Mouse (Mus musculus) neural tube, embryonic 14.5 days (tissue): ENCODE results near the gene Lmnb2. TPM values are rescaled to one million over a fixed set of nuclear protein-coding genes. Genes with fewer than 3 reads are reported as not detected.
A peak's percentile ranks its signal among the peaks of the same experiment; 100 is the strongest.

Source experiments
- ATAC-seq: fragments of 200-750 bp; cut with Nextera tagmentation; 2 replicates; pipeline ENCODE4 v1.8.0; 2017; ENCODE audit warnings: low read depth, mild to moderate bottlenecking, moderate TSS enrichment, moderate library complexity
- H3K27ac ChIP-seq: fragments of 300-500 bp; sonication (generic); 2 replicates; pipeline ENCODE4 v1.5.1; 2014; ENCODE audit warnings: low read depth, mild to moderate bottlenecking, control low read depth, low read length, moderate library complexity, mixed read lengths
- H3K27me3 ChIP-seq: fragments of 300-500 bp; sonication (generic); 2 replicates; pipeline ENCODE4 v1.6.1; 2014; ENCODE audit warnings: low read length; ENCODE audit not compliant: control insufficient read depth, insufficient read depth
- H3K36me3 ChIP-seq: fragments of 300-500 bp; sonication (generic); 2 replicates; pipeline ENCODE4 v1.6.1; 2014; ENCODE audit warnings: low read length, mixed read lengths; ENCODE audit not compliant: control insufficient read depth, insufficient read depth
- H3K4me1 ChIP-seq: fragments of 300-500 bp; sonication (generic); 2 replicates; pipeline ENCODE4 v1.6.1; 2014; ENCODE audit warnings: low read length; ENCODE audit not compliant: control insufficient read depth, insufficient read depth
- H3K4me2 ChIP-seq: fragments of 300-500 bp; sonication (generic); 2 replicates; pipeline ENCODE4 v1.6.1; 2014; ENCODE audit warnings: mild to moderate bottlenecking, low read depth, low read length, control low read depth
- H3K4me3 ChIP-seq: fragments of 300-500 bp; sonication (generic); 2 replicates; pipeline ENCODE4 v1.5.1; 2014; ENCODE audit warnings: low read depth, low read length, control low read depth, mixed read lengths
- H3K9ac ChIP-seq: fragments of 300-500 bp; sonication (generic); replicated peaks from 2 replicates; pipeline ENCODE4 v1.6.1; 2014; ENCODE audit warnings: low read depth, mild to moderate bottlenecking, control low read depth, low read length, mixed read lengths
- H3K9me3 ChIP-seq: fragments of 300-500 bp; sonication (generic); 2 replicates; pipeline ENCODE4 v1.6.1; 2016; ENCODE audit warnings: low read length; ENCODE audit not compliant: control insufficient read depth
- WGBS: fragments of 180-500 bp; shearing (Covaris S2); extraction: QIAGEN DNeasy Blood & Tissue Kit; methylation state at CpG from one replicate; pipeline ENCODE4 v1.1.7; 2014; 5-methylcytosine and 5-hydroxymethylcytosine counted together
- polyA plus RNA-seq: library from polyadenylated mRNA; unstranded; fragments of >200 nt; fragmentation: Nextera tagmentation; extraction: Ambion mirVana; gene quantifications from 2 replicates; pipeline ENCODE4 v1.2.1, GENCODE M21; 2014

Lmnb2 gene
- polyA plus RNA-seq, 1 experiment from 2014 or later = 10.8 TPM

DNA sequence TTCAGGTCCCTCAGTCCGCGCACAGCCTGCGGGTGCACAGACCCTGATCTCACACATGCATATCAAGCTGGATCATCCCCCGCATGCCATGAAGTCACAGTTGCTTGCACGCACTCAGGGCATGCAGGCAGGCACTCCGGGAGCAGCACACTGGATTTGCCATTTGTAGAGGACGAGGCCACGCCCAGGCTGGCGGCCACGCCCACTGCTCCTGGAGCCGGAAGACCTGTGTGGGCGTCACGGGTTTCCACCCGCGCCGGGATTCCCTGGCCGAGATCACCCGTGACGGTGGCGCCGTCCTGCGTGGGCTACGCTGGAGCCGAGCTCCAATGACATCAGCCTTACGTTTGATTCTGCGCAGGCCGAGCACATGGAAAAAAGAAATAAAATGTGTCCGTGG, 21.6 kb upstream of the Lmnb2 start:
- Histone ChIP-seq H3K27me3 (peaks cover 14% of the 10 kb centered on the region), H3K36me3 (no peaks in the 10 kb centered on the region), H3K9me3 (no peaks in the 10 kb centered on the region), H3K27ac (peak overlapping the region; percentile 68), H3K4me3 (peak overlapping the region; percentile 26), H3K4me1 (peaks cover 38% of the 10 kb centered on the region; the same call in 1 of the 2 replicates), H3K4me2 (peak overlapping the region; percentile 59), H3K9ac (peak overlapping the region; percentile 46; the same call in 1 of the 2 replicates)
- 2% methylated on average over 28 of the region's 28 CpGs for WGBS
- peak; percentile 50 for ATAC-seq

DNA sequence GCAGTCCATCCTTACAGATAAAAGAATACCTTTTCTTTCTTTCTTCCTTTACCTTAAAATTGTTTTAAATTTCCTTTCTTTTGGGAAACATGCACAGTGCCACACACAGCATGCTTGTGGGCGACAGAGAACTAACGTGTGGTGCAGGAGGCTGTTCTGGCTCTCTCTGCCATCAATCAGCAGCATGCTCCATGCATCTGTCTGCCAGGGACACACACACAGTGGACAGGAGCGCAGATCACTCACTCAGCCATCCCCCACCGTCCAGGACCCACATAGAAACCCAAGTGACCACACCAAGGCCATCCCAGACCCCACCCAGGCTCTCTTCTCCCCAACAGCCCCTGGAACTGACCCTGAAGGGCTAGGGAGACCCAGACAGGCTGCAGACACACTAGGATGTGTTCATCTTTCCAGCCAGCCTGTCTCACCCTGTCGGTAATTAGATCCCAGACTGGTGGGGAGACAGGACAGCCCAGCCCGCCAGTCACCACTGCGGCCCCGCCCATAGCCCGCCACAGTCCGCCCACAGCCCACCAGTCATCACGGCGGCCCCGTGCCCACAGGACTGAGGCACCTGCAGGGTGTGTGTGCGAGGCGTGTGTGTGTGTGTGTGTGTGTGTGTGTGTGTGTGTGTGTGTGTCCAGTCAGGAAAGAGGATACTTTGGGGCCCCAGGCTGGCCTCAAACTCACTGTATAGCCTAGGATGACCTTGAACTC, 20.9 kb upstream of the Lmnb2 start:
- ATAC-seq = peak; percentile 44; the same call in 1 of the 2 replicates
- peaks cover 40% of the 10 kb centered on the region for H3K4me1 ChIP-seq
- WGBS = 8% methylated on average over 10 of the region's 15 CpGs

GRCm38 (mm10) chr10:80937646-80938045, 19.6 kb upstream of the Lmnb2 start:
- Histone ChIP-seq H3K27ac (no peak overlapping the region), H3K9ac (no peak overlapping the region), H3K36me3 (no peaks in the 10 kb centered on the region), H3K4me3 (no peak overlapping the region), H3K4me2 (no peak overlapping the region), H3K27me3 (peaks cover 32% of the 10 kb centered on the region), H3K4me1 (peaks cover 49% of the 10 kb centered on the region), H3K9me3 (no peaks in the 10 kb centered on the region)
- no peak; the same call in 1 of the 2 replicates for ATAC-seq
- 22% methylated on average over 8 of the region's 8 CpGs for WGBS

More for the DNA sequence above, 20.9 kb upstream of the Lmnb2 start:
- H3K27ac ChIP-seq = no peak overlapping the region
- peaks cover 21% of the 10 kb centered on the region for H3K27me3 ChIP-seq
- peak overlapping the region; percentile 59 for H3K4me2 ChIP-seq
- peak overlapping the region; percentile 46 for H3K9ac ChIP-seq
- H3K9me3 ChIP-seq = no peaks in the 10 kb centered on the region
- peak overlapping the region; percentile 26 for H3K4me3 ChIP-seq
- no peaks in the 10 kb centered on the region for H3K36me3 ChIP-seq

- Histone ChIP-seq H3K4me1 (peaks cover 56% of the 10 kb centered on the region), H3K4me2 (peak overlapping the region; percentile 43; the same call in 1 of the 2 replicates), H3K4me3 (peak overlapping the region; percentile 20; the same call in 1 of the 2 replicates), H3K9me3 (no peaks in the 10 kb centered on the region), H3K36me3 (no peaks in the 10 kb centered on the region), H3K27me3 (peaks cover 35% of the 10 kb centered on the region), H3K27ac (no peak overlapping the region), H3K9ac (peak overlapping the region; percentile 16; the same call in 1 of the 2 replicates)
- no peak for ATAC-seq
- 16% methylated on average over 6 of the region's 6 CpGs for WGBS
Measured at GRCm38 (mm10) chr10:80936810-80937164, 18.7 kb upstream of the Lmnb2 start.

DNA sequence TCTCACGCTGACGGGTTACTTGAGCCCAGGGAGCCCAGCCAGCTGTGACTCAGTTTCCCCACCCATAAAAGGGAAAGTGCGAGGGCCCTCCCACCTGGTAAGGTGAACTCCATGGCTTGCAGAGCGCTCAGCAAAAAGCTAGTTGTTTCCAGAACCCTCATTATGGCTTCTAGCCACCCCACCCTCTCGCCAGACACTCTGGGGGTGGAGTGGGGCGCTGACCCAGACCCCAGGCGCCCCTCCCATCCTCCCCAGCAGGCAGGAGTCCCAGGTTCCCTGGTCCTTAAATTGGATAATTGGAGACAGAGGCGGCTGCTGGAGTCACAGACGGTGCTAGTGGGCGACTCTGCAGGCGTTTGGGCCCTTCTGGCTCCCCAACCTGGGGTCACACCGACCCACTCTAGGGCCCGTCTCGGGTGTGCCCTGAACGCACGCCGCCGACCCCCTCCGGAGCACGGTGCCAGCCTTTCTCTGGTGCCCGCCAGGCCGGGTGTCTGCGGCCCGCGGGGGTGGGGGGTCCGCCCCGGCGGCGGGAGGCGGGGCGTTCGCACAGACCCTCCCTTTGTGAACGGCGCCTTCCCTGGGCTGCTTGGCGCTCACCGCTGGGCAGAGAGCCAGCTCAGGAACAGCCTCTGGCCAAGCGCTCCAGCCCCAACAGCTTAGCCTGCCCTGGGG, 18.2 kb upstream of the Lmnb2 start:
- Histone ChIP-seq H3K27me3 (peaks cover 39% of the 10 kb centered on the region), H3K4me1 (peaks cover 60% of the 10 kb centered on the region), H3K9me3 (no peaks in the 10 kb centered on the region), H3K4me3 (peak overlapping the region; percentile 20; the same call in 1 of the 2 replicates), H3K4me2 (peak overlapping the region; percentile 43), H3K9ac (peak overlapping the region; percentile 16; the same call in 1 of the 2 replicates), H3K36me3 (no peaks in the 10 kb centered on the region), H3K27ac (no peak overlapping the region)
- ATAC-seq = peak; percentile 25
- WGBS = under 1% methylated on average over 36 of the region's 37 CpGs

GRCm38 (mm10) chr10:80935698-80936097, 17.7 kb upstream of the Lmnb2 start:
- no peak overlapping the region for H3K9ac ChIP-seq
- ATAC-seq = no peak

GRCm38 (mm10) chr10:80935241-80935640, 17.2 kb upstream of the Lmnb2 start:
- Histone ChIP-seq H3K4me1 (peaks cover 63% of the 10 kb centered on the region), H3K27ac (no peak overlapping the region), H3K9me3 (no peaks in the 10 kb centered on the region), H3K4me3 (no peak overlapping the region), H3K9ac (no peak overlapping the region), H3K4me2 (no peak overlapping the region; the same call in 1 of the 2 replicates), H3K27me3 (peaks cover 41% of the 10 kb centered on the region), H3K36me3 (no peaks in the 10 kb centered on the region)
- WGBS = 3% methylated on average over 3 of the region's 3 CpGs
- no peak for ATAC-seq

More at GRCm38 (mm10) chr10:80935698-80936097, 17.7 kb upstream of the Lmnb2 start:
- Histone ChIP-seq H3K36me3 (no peaks in the 10 kb centered on the region), H3K4me2 (peak overlapping the region; percentile 43; the same call in 1 of the 2 replicates), H3K9me3 (no peaks in the 10 kb centered on the region), H3K27ac (no peak overlapping the region), H3K27me3 (peaks cover 41% of the 10 kb centered on the region), H3K4me1 (peaks cover 65% of the 10 kb centered on the region), H3K4me3 (no peak overlapping the region)
- whole genome bisulfite sequencing = 3% methylated on average over 17 of the region's 17 CpGs

DNA sequence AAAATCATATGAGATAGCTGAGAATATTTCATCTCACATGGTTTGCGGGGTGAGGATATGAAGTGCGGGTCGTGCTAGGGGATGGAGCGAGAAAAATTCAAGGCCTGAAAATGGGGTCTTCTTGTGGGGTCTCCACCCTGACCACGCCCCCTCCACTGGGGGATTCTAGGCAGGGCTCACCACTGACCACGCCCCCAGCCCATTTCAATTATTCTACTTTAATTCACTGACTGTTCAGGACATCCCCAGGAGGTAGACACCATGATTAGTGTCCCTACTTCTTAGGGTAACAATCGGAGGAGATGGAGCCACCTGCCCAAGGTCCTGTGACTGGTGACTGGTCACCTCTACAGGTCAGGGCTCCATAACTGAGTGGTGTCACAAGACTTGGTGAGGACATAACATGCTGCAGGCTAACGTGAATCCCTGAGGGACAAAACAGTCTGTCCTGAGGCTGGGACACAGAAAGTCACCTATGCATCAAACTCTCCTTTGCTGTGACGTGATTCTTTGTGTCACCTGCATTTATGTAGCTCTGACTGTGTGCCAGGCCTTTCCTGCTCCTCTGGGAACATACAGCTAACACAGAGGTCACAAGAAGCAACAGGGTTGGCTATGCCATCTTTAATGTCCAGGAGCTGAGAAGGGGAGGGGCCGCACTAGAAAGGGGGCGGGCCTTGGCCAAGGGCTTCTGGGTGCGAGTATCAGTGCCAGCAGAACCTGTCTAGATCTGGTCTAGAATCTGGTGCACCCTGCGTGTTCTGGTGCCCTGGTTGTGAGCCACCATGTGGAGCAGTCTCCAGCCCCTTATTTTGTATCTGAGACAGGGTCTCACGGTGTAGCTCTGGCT, 16.3 kb upstream of the Lmnb2 start:
- 32% methylated on average over 14 of the region's 14 CpGs for WGBS
- Histone ChIP-seq H3K4me1 (peaks cover 60% of the 10 kb centered on the region), H3K4me3 (no peak overlapping the region), H3K27me3 (peaks cover 41% of the 10 kb centered on the region), H3K4me2 (no peak overlapping the region), H3K27ac (no peak overlapping the region), H3K9ac (no peak overlapping the region), H3K9me3 (no peaks in the 10 kb centered on the region), H3K36me3 (no peaks in the 10 kb centered on the region)
- no peak for ATAC-seq
